Mouse (Mus musculus): ENCODE measurements at regions not wholly inside any gene's neighbourhood (a gene's known extent, or its start where the extent isn't known, plus 50 kb on each side); places are given as distances from the start of the nearest gene placed in this dataset.

GRCm38 (mm10) chr8:35948146-35948545, 182.6 kb downstream of the Gm19410 start:
- TF ChIP-seq CTCF (IDR thresholded peaks at IDR 0.05; ENCODE audit: extremely low read depth, insufficient read depth, insufficient read length, insufficient replicate concordance) (no peak), POLR2A (IDR thresholded peaks at IDR 0.05; ENCODE audit: low read depth, low read length) (no peak)

Data from spleen, adult 2 months (tissue).